Mouse (Mus musculus): ENCODE measurements around the gene Upp2. TPM values are rescaled to one million over a fixed set of nuclear protein-coding genes. Genes with fewer than 3 reads are reported as not detected.

Gene Upp2
- polyA plus RNA-seq (2015; fragmentation: Illumina TruSeq; extraction: RNeasy Lipid Tissue Mini Kit (QIAGEN cat#74804); ENCODE audit: insufficient read depth, low replicate concordance), result 0.93 TPM

GRCm38 (mm10) chr2:58567066-58567810, at the start of gene Upp2, which contains the start of gene Acvr1:
Upp2 (plus strand) TSS chr2:58567298.
Acvr1 (minus strand) TSS chr2:58567157.

Other genes starting within 250 kb of the Upp2 start
- gene Acvr1c, start 209.4 kb upstream of the Upp2 start, polyA plus RNA-seq (2015; fragmentation: Illumina TruSeq; extraction: RNeasy Lipid Tissue Mini Kit (QIAGEN cat#74804); ENCODE audit: insufficient read depth, low replicate concordance), result 0.44 TPM
- gene Gm17409, start 97.2 kb upstream of the Upp2 start, polyA plus RNA-seq (2015; fragmentation: Illumina TruSeq; extraction: RNeasy Lipid Tissue Mini Kit (QIAGEN cat#74804); ENCODE audit: insufficient read depth, low replicate concordance), result not detected
- gene Acvr1, start 141 bp upstream of the Upp2 start, polyA plus RNA-seq (2015; fragmentation: Illumina TruSeq; extraction: RNeasy Lipid Tissue Mini Kit (QIAGEN cat#74804); ENCODE audit: insufficient read depth, low replicate concordance), result 6.7 TPM